Mouse (Mus musculus): Measurements from ENCODE around the gene 2810459M11Rik.
"Not testable (repeated sequence)": the region's sequence is repeated elsewhere in the genome, so short reads cannot be mapped to it uniquely, and the experiment has no call there.

Gene 2810459M11Rik

GRCm38 (mm10) chr1:86045848-86046805 lies at the start of gene 2810459M11Rik:
Gene 2810459M11Rik (plus strand): TSS chr1:86045863.
- in situ Hi-C loops (cut with MboI): no loop called here

GRCm38 (mm10) chr1:85997221-85997620 lies 48.4 kb upstream of the 2810459M11Rik start:
- in situ Hi-C loops (cut with MboI): no loop called here

GRCm38 (mm10) chr1:85998012-85998411 lies 47.7 kb upstream of the 2810459M11Rik start:
- in situ Hi-C loops (cut with MboI): no loop called here

GRCm38 (mm10) chr1:85999853-86000570 lies 45.7 kb upstream of the 2810459M11Rik start:
- in situ Hi-C loops (cut with MboI): no loop called here

DNA sequence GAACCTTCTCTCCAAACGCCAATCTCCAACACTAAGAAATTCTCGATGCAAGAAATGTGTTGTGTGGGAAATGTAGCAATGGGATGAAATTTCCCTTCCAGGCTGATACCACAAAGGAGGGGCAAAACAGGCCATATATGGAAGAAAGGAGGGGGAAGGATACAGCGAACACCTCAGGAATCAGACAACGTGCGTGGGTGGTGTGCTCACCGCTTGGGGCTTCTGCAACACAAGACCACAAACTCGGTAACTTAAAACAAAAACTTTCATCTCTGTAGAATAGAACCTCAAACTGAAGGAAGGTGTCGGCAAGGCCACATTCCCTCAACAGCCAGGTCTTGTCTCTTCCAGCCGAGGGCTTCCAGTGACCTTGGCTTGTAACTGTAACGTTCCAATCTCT lies 40.1 kb upstream of the 2810459M11Rik start:
- in situ Hi-C loops (cut with MboI): loop anchor here (5.0 kb wide), 2 partner anchors 78 to 153 kb away; partner anchors contain the start of gene 4933407L21Rik

DNA sequence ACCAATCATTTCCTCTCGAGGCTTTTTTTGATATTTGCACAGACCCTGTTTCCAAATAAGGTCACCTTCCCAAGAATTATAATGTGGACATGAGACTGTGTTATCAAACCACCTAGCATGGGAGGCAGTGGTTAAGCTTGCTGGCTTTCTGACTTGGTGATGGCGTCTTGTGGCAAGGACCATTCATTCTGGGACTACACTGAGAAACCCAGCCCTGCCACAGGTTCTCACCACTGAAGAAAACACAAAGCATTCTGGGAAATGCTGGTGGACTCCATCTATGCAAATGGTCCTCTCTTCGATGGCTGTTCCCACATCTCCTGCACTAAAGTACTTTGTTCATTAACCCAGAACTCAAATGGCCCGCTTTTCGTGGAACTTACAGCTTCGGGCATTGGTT lies 39.6 kb upstream of the 2810459M11Rik start:
- in situ Hi-C loops (cut with MboI): loop anchor here (5.0 kb wide), 2 partner anchors 79 to 154 kb away; partner anchors contain the start of gene 4933407L21Rik

GRCm38 (mm10) chr1:86007778-86008177 lies 37.9 kb upstream of the 2810459M11Rik start:
- in situ Hi-C loops (cut with MboI): loop anchor here (5.0 kb wide), 2 partner anchors 80 to 155 kb away; partner anchors contain the start of gene 4933407L21Rik

DNA sequence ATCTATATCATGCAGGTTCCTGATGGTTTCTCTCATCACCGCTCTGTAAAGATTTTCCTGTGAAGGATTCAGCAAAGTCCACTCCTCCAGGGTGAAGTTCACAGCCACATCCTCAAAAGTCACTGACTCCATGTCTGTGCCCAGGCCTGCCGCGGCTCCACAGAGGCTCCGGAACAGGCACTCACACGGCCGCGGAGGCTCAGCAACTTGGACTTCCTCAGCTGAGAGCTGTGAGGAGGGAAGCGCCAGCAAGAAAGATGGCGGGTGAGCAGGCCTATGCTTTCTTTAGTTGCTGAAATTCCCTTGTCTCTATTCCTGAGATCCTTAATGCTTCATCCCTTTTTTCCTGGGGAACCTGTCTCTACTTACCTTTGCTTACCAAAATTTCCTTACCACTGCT lies 29.9 kb upstream of the 2810459M11Rik start:
- in situ Hi-C loops (cut with MboI): not testable (repeated sequence)

GRCm38 (mm10) chr1:86016516-86016915 lies 29.1 kb upstream of the 2810459M11Rik start, which contains the start of gene Spata3:
Gene Spata3 (plus strand): TSS chr1:86016816.
- in situ Hi-C loops (cut with MboI): no loop called here

DNA sequence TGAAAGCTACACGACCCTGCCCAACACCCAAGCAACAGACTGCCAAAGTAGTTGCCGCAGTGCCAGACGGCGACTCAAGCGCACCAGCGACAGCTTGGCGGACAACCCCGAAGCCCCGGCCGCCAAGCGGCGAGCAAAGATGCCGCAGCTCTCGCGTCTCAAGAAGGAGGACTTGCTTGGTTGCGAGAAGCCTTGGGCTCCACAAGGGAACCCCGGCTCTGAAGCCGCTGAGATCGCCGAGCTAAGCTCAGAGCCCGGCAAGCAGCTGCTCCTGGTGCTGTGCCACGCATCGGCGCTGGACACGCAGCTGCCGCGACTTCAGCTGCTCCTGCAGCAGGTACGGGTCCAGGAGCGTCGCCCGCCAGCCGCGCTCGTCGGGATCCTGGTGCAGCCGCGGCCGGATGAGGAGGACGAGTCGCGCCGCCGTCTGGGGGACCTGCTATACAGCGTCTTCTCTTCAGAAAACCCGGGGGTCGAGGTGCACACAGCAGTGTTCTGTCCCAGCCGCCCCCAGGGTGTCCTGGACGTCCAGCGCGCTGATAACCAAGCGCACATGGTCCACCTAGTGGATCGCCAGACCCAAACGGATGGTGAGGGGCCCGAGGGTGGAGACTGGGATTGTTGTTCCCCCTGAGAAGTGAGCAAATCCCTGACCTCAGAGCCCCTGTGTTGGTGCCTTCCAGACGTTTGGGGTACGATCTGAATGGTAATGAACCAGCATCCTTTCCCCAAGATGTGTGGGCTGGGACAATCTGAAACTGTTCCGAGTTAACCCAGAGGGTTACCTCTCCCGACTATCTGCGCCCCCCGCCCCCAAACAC lies 27.2 kb upstream of the 2810459M11Rik start:
- in situ Hi-C loops (cut with MboI): no loop called here

DNA sequence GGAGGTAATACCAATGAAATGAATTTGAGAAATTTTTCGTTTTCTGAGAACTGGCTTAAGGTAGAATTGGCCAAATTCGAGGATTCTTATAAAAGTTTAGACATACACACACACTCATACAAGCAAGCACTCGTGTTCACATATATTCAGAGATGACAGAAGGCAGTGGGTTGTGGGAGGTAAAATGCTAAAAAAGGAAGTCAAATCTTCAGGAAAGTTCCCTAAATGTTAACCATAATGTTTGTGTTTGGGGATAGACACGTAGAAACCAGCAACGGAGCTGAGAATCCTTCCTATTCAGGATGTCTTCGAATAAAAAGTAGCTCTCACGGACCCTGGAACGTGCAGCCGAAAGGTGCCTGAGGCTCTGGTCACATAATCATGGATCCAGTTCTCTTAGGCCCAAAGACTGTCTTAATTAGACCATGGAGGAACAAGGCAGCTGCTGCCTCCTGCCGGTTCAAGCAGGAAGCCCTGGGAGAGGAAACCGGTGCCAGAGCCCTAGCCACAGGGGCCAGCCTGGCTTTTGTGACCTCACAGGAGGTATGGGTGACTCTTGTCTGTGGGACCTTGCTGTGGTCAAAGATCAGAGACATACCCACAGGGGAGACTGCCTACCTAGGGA lies 24.2 kb upstream of the 2810459M11Rik start:
- in situ Hi-C loops (cut with MboI): no loop called here

DNA sequence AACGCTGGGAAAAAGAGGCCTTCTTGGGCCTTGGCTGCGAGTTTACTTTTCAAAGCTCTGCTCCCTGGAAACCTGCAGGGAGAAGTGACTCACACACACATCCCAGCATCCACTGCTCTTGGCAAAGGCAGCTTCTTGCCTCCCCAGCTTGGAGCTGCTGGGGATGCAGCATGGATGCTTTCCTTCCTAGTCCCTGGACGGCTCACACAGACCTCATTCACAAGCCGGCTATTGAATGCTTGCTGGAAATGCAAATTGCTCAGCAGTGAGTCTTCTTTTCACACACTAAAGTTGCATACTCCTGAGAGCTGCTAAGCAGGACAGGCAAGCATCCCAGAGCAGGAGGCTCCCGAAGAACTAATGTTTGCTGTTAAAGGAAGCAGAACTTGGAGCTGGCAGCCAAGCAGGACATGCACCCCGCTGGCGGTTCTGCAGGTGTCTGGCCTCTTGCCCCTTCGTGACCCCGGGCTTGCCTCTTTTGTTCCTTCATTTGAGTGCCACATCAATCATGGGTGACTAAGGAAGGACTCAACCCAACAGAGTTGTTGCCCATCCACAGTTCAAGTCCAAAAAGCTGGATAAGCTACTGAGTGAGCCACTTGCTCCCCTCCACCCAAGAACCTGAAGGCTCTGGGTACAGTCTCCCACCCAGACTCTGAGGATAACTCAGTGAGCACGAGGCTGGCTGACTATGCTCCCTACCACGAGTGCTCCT lies 13.2 kb upstream of the 2810459M11Rik start:
- in situ Hi-C loops (cut with MboI): no loop called here

DNA sequence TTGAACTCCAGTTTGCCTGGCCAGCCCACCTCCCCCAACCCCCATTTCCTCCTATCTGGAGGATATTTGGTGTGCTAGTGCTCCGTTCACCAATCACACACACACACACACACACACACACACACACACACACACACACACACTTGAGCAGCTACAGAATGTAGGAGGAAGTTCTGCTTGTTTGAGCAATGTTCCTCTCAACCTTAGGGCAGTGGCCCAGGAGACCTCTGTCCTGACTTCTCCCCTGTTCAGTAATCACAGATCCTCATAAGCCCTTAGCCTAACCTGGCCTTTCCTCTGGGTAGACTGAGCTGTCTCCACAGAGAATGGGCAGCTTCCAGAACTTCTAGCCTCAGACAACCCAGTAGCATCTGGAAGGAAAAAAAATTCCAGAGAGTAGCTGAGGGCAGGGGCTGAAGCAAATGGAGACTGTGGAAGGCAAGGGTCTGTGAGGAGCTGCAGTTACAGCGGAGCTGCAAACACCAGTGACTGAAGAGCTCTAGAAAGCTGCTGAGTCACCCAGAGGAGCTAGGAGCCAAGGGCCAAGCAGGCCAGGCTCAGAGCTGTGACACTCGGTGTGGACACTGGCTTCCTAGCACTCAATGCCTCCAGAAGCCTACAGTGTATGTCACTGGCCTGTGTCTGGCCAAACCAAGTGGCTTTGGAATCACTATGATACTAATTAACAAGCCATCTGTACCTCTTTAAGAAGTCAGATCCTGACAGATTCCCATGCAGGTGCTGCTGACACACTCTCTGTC lies 7.3 kb upstream of the 2810459M11Rik start:
- in situ Hi-C loops (cut with MboI): no loop called here

GRCm38 (mm10) chr1:86040131-86040530 lies 5.5 kb upstream of the 2810459M11Rik start:
- in situ Hi-C loops (cut with MboI): no loop called here

DNA sequence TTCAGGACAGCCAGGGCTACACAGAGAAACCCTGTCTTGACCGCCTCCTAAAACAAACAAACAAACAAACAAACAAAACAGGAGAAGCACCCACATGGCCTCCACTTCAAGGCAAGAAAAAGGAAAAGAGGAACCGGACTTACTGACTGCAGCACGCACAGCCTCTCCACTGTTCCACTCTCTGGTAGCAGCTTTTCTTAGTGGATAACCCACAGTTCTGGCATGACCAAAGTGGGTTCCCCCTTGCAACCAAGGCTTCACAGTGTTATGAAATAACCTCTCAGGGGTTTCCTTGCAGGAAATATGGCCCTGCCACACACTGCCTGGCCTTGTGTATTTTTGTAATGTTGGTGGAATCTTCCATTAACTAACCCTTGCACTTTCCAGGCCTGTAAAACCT lies 4.8 kb upstream of the 2810459M11Rik start:
- in situ Hi-C loops (cut with MboI): no loop called here

DNA sequence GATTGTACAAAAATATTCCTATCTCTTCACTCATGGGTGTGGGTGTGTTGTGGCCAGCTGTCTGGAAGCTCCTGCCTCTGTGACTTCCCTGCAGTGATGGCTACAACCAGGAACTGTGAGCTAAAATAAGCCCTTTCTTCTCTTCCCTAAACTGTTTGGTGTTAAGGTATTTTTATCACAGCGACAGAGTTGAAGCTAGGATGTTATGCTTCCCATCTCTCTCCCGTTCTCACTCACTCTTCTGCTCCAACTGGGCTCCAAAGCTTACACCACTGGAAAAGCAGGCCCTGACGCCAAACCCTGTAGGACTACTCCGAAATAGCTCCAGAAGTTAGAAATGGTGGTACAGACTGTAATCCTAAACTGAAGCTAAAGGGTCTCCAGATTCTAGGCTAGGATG lies 607 bp upstream of the 2810459M11Rik start:
- in situ Hi-C loops (cut with MboI): no loop called here

GRCm38 (mm10) chr1:86046833-86047563 lies 1.3 kb downstream of the 2810459M11Rik start:
- in situ Hi-C loops (cut with MboI): no loop called here

GRCm38 (mm10) chr1:86048231-86048630 lies 2.6 kb downstream of the 2810459M11Rik start:
- in situ Hi-C loops (cut with MboI): no loop called here

GRCm38 (mm10) chr1:86048744-86049143 lies 3.1 kb downstream of the 2810459M11Rik start:
- in situ Hi-C loops (cut with MboI): no loop called here
